Mouse (Mus musculus): ENCODE results near the gene Fmnl1. TPM values are rescaled to one million over a fixed set of nuclear protein-coding genes. Genes with fewer than 3 reads are reported as not detected.
A peak's percentile ranks its signal among the peaks of the same experiment; 100 is the strongest.
"Not testable (repeated sequence)": the region's sequence is repeated elsewhere in the genome, so short reads cannot be mapped to it uniquely, and the experiment has no call there.

The Fmnl1 gene
- polyA plus RNA-seq, 1 experiment from 2014 or later: 1.8 TPM

DNA sequence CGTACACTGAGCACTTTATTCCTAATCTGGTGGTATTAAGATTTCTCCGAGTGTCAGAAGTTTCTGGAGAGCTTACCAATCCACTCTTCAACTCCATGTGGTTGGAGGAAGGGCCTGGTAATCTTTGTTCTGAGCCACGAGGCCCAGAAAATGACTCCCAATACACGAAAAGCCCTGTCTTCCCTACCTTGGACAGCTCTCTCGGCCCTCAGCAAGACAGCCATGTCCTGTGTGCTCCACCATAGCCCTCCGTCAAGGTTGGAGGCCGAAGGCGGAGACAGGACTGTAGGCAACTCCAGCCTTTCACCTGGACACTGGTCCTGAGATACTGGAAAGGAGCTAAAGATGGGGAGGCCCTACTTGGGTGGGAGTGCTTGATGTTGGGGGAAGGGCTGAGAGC is 39.4 kb downstream of the Fmnl1 start:
- Histone ChIP-seq H3K36me3 (no peaks in the 10 kb centered on the region), H3K4me1 (no peaks in the 10 kb centered on the region), H3K27me3 (0 out of 2 replicates have a peak, but pooled peaks cover 3% of the 10 kb centered on the region), H3K27ac (no peak overlapping the region), H3K4me2 (replicated peaks) (no peak overlapping the region), H3K4me3 (no peak overlapping the region), H3K9me3 (no peaks in the 10 kb centered on the region), H3K9ac (no peak overlapping the region)
- 66% methylated on average over 8 of the region's 8 CpGs for WGBS
- no peak for ATAC-seq (ENCODE audit: insufficient number of reproducible peaks, insufficient read depth, low FRiP score, low TSS enrichment)

GRCm38 (mm10) chr11:103213712-103214111 is 42.8 kb downstream of the Fmnl1 start:
- WGBS: 88% methylated on average over 5 of the region's 5 CpGs

DNA sequence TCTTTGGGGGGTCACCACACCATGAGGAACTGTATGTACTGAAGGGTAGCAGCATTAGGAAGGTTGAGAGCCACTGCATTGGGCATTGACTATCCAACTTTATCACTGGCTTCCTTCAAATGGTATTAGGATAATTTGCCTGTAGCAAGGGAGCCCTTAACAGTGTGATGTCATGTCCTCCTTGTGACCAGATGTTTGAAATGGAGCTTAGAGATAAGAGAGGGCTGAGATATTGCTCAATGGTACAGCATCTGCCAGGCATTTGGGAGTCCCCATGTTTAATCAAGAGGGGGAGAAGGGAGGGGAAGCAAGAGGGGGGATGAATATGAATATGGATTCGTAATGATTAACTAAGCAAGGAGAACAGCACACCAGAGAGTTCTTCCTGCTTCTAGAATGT is 44.4 kb downstream of the Fmnl1 start:
- no peak overlapping the region for H3K27ac ChIP-seq
- 81% methylated on average over 1 of the region's 1 CpGs for WGBS
- peaks cover 7% of the 10 kb centered on the region; the same call in 1 of the 2 replicates for H3K36me3 ChIP-seq
- no peak overlapping the region for H3K9ac ChIP-seq
- peaks cover 6% of the 10 kb centered on the region; the same call in 1 of the 2 replicates for H3K27me3 ChIP-seq
- H3K9me3 ChIP-seq: no peaks in the 10 kb centered on the region
- H3K4me2 ChIP-seq (replicated peaks): no peak overlapping the region
- ATAC-seq (ENCODE audit: insufficient number of reproducible peaks, insufficient read depth, low FRiP score, low TSS enrichment): no peak
- H3K4me3 ChIP-seq: no peak overlapping the region
- peaks cover 6% of the 10 kb centered on the region; the same call in 1 of the 2 replicates for H3K4me1 ChIP-seq

More at GRCm38 (mm10) chr11:103213712-103214111, 42.8 kb downstream of the Fmnl1 start:
- Histone ChIP-seq H3K4me2 (replicated peaks) (no peak overlapping the region), H3K27me3 (0 out of 2 replicates have a peak, but pooled peaks cover 2% of the 10 kb centered on the region), H3K9me3 (no peaks in the 10 kb centered on the region), H3K9ac (no peak overlapping the region), H3K27ac (no peak overlapping the region), H3K36me3 (no peaks in the 10 kb centered on the region), H3K4me3 (no peak overlapping the region), H3K4me1 (peaks cover 6% of the 10 kb centered on the region; the same call in 1 of the 2 replicates)
- ATAC-seq (ENCODE audit: insufficient number of reproducible peaks, insufficient read depth, low FRiP score, low TSS enrichment): no peak

DNA sequence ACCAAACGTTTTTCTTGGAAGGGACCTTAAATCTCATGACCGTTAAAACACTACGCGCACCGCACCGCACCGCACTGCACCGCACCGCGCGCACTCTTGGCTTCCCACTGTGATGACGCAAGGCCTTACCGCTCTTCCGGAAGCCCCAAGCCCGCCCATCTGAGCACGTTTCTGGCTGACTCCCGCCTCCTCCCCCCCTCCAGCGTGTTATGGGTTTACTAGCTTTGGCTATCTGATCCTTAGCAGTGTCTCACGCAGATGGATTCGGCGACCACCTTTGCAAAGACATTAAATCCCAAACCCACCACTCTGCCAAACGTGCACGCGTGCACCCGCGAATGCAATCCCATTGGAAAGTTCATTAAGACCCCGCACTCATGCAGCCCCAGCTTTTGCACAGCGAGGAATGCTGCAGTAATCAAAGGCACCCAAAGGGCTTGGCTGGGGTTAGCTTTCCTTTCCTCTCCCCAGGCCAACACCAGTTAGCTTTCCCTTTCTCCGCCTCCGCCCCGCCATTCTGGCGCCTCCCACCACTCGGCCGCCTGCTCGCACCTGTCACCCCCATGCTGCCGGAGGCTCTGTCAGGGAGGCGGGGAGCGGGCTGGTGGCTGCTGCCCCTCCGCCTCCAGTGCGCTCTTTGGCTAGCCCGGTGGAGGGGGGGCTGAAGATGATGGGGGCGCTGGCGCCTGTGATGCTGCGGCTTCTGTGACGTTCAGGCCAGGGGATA is 47.0 kb downstream of the Fmnl1 start, which contains the start of gene Spata32:
TSS of gene Spata32 (minus strand) at position 643 of the 727 bp plus-strand sequence.
- Histone ChIP-seq H3K4me1 (peaks cover 6% of the 10 kb centered on the region; the same call in 1 of the 2 replicates), H3K27ac (no peak within 1 kb of the TSS), H3K4me2 (replicated peaks) (peak within 1 kb of the TSS; percentile 91), H3K4me3 (peak within 1 kb of the TSS; percentile 36), H3K36me3 (peaks cover 23% of the 10 kb centered on the region), H3K9me3 (no peaks in the 10 kb centered on the region), H3K27me3 (peaks cover 6% of the 10 kb centered on the region; the same call in 1 of the 2 replicates), H3K9ac (peak within 1 kb of the TSS; percentile 47; the same call in 1 of the 2 replicates)
- ATAC-seq (ENCODE audit: insufficient number of reproducible peaks, insufficient read depth, low FRiP score, low TSS enrichment): peak; percentile 50
- WGBS: under 1% methylated on average over 45 of the region's 45 CpGs

DNA sequence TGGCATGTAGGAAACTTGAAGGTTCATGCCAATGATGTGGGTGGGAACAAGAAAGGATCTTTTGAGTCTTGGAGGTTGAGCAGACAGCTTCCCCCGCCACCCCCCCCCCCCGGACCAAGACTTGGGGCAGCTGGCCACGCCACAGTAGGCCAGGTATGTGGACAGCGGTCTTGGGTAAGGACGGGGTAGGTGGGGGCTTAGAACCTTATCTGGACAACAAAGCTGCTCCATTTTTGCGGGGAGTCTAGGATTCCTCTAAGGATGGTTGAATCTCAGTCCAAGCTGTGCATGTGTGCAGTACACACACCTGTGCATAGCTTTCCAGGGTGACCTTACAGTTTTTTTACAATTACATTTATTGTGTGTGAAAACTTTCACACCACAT is 47.6 kb downstream of the Fmnl1 start:
- no peak for ATAC-seq (ENCODE audit: insufficient number of reproducible peaks, insufficient read depth, low FRiP score, low TSS enrichment)
- WGBS: 27% methylated on average over 6 of the region's 6 CpGs
- peaks cover 6% of the 10 kb centered on the region; the same call in 1 of the 2 replicates for H3K27me3 ChIP-seq

GRCm38 (mm10) chr11:103219259-103219658 is 48.4 kb downstream of the Fmnl1 start:
- Histone ChIP-seq H3K9me3 (no peaks in the 10 kb centered on the region), H3K4me3 (no peak overlapping the region), H3K36me3 (peaks cover 29% of the 10 kb centered on the region), H3K4me2 (replicated peaks) (no peak overlapping the region), H3K9ac (no peak overlapping the region), H3K27ac (no peak overlapping the region), H3K4me1 (peaks cover 6% of the 10 kb centered on the region; the same call in 1 of the 2 replicates), H3K27me3 (peaks cover 6% of the 10 kb centered on the region; the same call in 1 of the 2 replicates)
- 88% methylated on average over 5 of the region's 5 CpGs for WGBS
- ATAC-seq (ENCODE audit: insufficient number of reproducible peaks, insufficient read depth, low FRiP score, low TSS enrichment): no peak

More for the DNA sequence above, 47.6 kb downstream of the Fmnl1 start:
- Histone ChIP-seq H3K36me3 (peaks cover 27% of the 10 kb centered on the region), H3K4me2 (replicated peaks) (peak overlapping the region; percentile 91), H3K27ac (no peak overlapping the region), H3K4me1 (peaks cover 6% of the 10 kb centered on the region; the same call in 1 of the 2 replicates), H3K9ac (peak overlapping the region; percentile 47; the same call in 1 of the 2 replicates), H3K4me3 (peak overlapping the region; percentile 36), H3K9me3 (no peaks in the 10 kb centered on the region)

GRCm38 (mm10) chr11:103219995-103220394 is 49.1 kb downstream of the Fmnl1 start:
- H3K27ac ChIP-seq: no peak overlapping the region
- 82% methylated on average over 4 of the region's 4 CpGs for whole genome bisulfite sequencing
- H3K9me3 ChIP-seq: no peaks in the 10 kb centered on the region
- H3K9ac ChIP-seq: no peak overlapping the region
- peaks cover 6% of the 10 kb centered on the region; the same call in 1 of the 2 replicates for H3K27me3 ChIP-seq
- no peak overlapping the region for H3K4me2 ChIP-seq (replicated peaks)
- H3K4me3 ChIP-seq: no peak overlapping the region
- no peak for ATAC-seq (ENCODE audit: insufficient number of reproducible peaks, insufficient read depth, low FRiP score, low TSS enrichment)
- peaks cover 32% of the 10 kb centered on the region for H3K36me3 ChIP-seq
- H3K4me1 ChIP-seq: peaks cover 10% of the 10 kb centered on the region

GRCm38 (mm10) chr11:103221437-103221836 is 50.5 kb downstream of the Fmnl1 start:
- peaks cover 12% of the 10 kb centered on the region for H3K4me1 ChIP-seq
- no peak for ATAC-seq (ENCODE audit: insufficient number of reproducible peaks, insufficient read depth, low FRiP score, low TSS enrichment)
- H3K36me3 ChIP-seq: peaks cover 37% of the 10 kb centered on the region
- 88% methylated on average over 6 of the region's 6 CpGs for WGBS
- H3K9ac ChIP-seq: no peak overlapping the region
- no peaks in the 10 kb centered on the region for H3K9me3 ChIP-seq
- no peak overlapping the region for H3K4me3 ChIP-seq
- H3K4me2 ChIP-seq (replicated peaks): no peak overlapping the region
- no peak overlapping the region for H3K27ac ChIP-seq
- peaks cover 6% of the 10 kb centered on the region; the same call in 1 of the 2 replicates for H3K27me3 ChIP-seq

- WGBS: 84% methylated on average over 4 of the region's 4 CpGs
- H3K27ac ChIP-seq; H3K27me3 ChIP-seq; H3K9ac ChIP-seq; ATAC-seq (ENCODE audit: insufficient number of reproducible peaks, insufficient read depth, low FRiP score, low TSS enrichment); H3K4me2 ChIP-seq (replicated peaks); H3K9me3 ChIP-seq; H3K4me3 ChIP-seq: not testable (repeated sequence)
- peaks cover 46% of the 10 kb centered on the region for H3K36me3 ChIP-seq
- peaks cover 12% of the 10 kb centered on the region for H3K4me1 ChIP-seq
These were observed 51.8 kb downstream of the Fmnl1 start for GRCm38 (mm10) chr11:103222718-103223117.

- H3K27ac ChIP-seq: no peak overlapping the region
- ATAC-seq (ENCODE audit: insufficient number of reproducible peaks, insufficient read depth, low FRiP score, low TSS enrichment): no peak
- H3K4me1 ChIP-seq: peaks cover 8% of the 10 kb centered on the region
- 87% methylated on average over 10 of the region's 10 CpGs for WGBS
- no peak overlapping the region for H3K4me3 ChIP-seq
- H3K4me2 ChIP-seq (replicated peaks): no peak overlapping the region
- H3K27me3 ChIP-seq: peaks cover 6% of the 10 kb centered on the region; the same call in 1 of the 2 replicates
- H3K9me3 ChIP-seq: no peaks in the 10 kb centered on the region
- no peak overlapping the region for H3K9ac ChIP-seq
- H3K36me3 ChIP-seq: peaks cover 47% of the 10 kb centered on the region
These were observed 52.5 kb downstream of the Fmnl1 start for GRCm38 (mm10) chr11:103223444-103223843.

GRCm38 (mm10) chr11:103223951-103224456 is 53.1 kb downstream of the Fmnl1 start:
- H3K4me3 ChIP-seq: no peak overlapping the region
- H3K9me3 ChIP-seq: no peaks in the 10 kb centered on the region
- ATAC-seq (ENCODE audit: insufficient number of reproducible peaks, insufficient read depth, low FRiP score, low TSS enrichment): no peak
- peaks cover 6% of the 10 kb centered on the region; the same call in 1 of the 2 replicates for H3K4me1 ChIP-seq
- H3K27me3 ChIP-seq: peaks cover 5% of the 10 kb centered on the region; the same call in 1 of the 2 replicates
- WGBS: 61% methylated on average over 18 of the region's 18 CpGs
- no peak overlapping the region for H3K27ac ChIP-seq
- no peak overlapping the region for H3K4me2 ChIP-seq (replicated peaks)
- no peak overlapping the region for H3K9ac ChIP-seq
- H3K36me3 ChIP-seq: peaks cover 52% of the 10 kb centered on the region

All from embryonic facial prominence, embryonic 12.5 days (tissue).